Mouse (Mus musculus): ENCODE data around the gene Gpc6. TPM values are rescaled to one million over a fixed set of nuclear protein-coding genes. Genes with fewer than 3 reads are reported as not detected.

The Gpc6 gene
- polyA plus RNA-seq, 1 experiment from 2014 or later, result 37.0 TPM

DNA sequence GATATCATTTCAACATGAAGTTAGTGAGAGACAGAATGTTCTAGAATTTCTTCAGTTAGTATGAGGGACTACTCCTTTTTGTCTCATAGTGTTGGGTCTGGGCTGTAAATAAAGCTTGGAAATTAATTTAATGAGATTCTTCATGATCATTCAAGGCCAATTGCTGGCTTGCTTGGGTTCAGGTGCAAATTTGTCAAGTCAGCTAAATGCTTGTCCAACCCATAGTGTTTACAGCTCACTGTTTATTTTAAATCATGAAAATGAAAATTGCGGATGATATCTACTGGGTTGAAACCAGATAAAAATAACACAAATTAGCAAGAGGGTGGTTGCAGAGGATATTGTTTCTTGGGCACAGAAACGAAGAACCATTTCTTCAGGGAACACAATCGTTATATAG is 49.6 kb downstream of the Gpc6 start:
- H3K36me3 ChIP-seq, result no peaks in the 10 kb centered on the region
- H3K9me3 ChIP-seq, result no peaks in the 10 kb centered on the region
- no peaks in the 10 kb centered on the region for H3K27me3 ChIP-seq
- no peak overlapping the region for H3K9ac ChIP-seq (replicated peaks)
- no peak overlapping the region for H3K4me2 ChIP-seq (replicated peaks)
- H3K4me3 ChIP-seq, result no peak overlapping the region
- WGBS, result 91% methylated on average over 3 of the region's 3 CpGs
- no peak for ATAC-seq (ENCODE audit: low FRiP score, low read depth)
- 0 out of 2 replicates have a peak, but pooled peaks cover 4% of the 10 kb centered on the region for H3K4me1 ChIP-seq
- H3K27ac ChIP-seq (replicated peaks), result no peak overlapping the region

DNA sequence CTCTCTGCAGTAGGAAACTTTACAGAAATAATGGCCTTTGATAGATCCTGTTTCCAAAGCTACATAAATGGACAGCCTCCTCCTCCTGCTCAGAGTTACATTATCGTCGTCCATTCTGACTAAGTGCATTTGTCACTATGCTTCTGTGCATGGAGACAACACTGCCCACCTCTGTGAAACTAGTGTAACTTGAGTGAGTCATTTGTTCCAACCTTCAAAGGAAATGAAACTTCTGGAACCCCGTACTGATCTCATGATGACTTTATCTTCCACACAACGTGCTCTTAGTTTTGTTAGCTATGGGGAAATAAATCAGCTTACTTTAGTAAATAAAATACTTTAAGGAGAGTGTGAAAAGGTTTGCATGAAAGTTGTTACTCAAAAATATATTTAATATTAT is 50.1 kb downstream of the Gpc6 start:
- ATAC-seq (ENCODE audit: low FRiP score, low read depth), result no peak
- no peak overlapping the region for H3K4me3 ChIP-seq
- no peak overlapping the region for H3K27ac ChIP-seq (replicated peaks)
- no peaks in the 10 kb centered on the region for H3K9me3 ChIP-seq
- no peak overlapping the region for H3K9ac ChIP-seq (replicated peaks)
- H3K4me1 ChIP-seq, result 0 out of 2 replicates have a peak, but pooled peaks cover 4% of the 10 kb centered on the region
- H3K36me3 ChIP-seq, result no peaks in the 10 kb centered on the region
- no peak overlapping the region for H3K4me2 ChIP-seq (replicated peaks)
- H3K27me3 ChIP-seq, result no peaks in the 10 kb centered on the region
- WGBS, result 88% methylated on average over 4 of the region's 4 CpGs

DNA sequence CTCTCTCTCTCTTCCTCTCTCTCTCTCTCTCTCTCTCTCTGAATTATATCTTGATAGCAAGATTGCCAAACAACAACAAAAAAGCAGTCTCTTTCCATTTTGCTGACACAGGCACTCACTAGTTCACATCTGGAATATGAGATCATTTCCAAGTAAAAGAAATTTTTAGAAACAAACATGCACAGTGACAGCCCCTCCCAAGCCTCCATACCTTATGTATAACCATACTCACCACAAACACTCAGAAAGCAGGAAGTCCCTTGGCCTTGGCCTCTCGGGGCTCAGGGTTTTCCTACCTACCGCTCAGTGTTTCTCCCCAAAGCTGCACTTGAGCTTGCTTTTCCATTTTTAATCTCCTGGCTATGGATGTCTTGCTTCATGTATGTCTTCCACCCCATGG is 52.1 kb downstream of the Gpc6 start:
- no peak overlapping the region for H3K4me2 ChIP-seq (replicated peaks)
- no peaks in the 10 kb centered on the region for H3K9me3 ChIP-seq
- H3K4me3 ChIP-seq, result no peak overlapping the region
- no peak overlapping the region for H3K27ac ChIP-seq (replicated peaks)
- H3K4me1 ChIP-seq, result 0 out of 2 replicates have a peak, but pooled peaks cover 4% of the 10 kb centered on the region
- 86% methylated on average over 2 of the region's 2 CpGs for WGBS
- ATAC-seq (ENCODE audit: low FRiP score, low read depth), result no peak
- no peak overlapping the region for H3K9ac ChIP-seq (replicated peaks)
- no peaks in the 10 kb centered on the region for H3K27me3 ChIP-seq
- no peaks in the 10 kb centered on the region for H3K36me3 ChIP-seq

DNA sequence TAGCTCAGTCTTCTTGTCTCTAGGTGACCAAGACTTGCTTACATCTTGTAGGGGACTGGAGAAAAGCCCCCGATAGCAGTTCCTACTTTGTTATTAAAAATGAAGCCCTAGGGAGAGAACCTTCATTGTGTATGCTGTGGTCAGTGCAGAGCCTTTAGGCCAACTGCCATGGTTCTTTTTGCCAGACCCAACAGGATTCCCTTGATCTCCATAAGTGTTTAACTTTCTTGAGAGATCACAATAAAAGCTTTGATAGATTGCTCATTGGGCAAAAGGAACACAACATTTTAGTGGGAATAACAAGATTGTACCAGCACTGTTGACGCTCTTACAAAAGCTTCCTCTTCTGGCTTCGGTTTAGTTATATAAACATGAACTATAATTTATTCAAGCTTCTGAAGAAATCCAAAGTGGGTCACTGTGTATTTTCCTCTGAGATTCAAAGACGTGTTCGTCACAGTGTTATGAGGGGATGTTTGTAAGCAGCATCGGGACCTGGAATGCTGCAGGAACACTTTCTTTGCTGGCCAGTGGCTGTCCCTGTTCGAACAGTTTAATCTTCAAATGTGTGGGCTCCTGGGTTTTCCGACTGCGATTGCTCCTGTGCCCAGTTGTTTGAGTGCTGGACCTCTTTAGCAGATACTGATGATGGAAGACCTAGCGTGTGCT is 54.7 kb downstream of the Gpc6 start:
- no peaks in the 10 kb centered on the region for H3K27me3 ChIP-seq
- no peak overlapping the region for H3K9ac ChIP-seq (replicated peaks)
- H3K36me3 ChIP-seq, result no peaks in the 10 kb centered on the region
- ATAC-seq (ENCODE audit: low FRiP score, low read depth), result no peak
- no peak overlapping the region for H3K4me2 ChIP-seq (replicated peaks)
- no peak overlapping the region for H3K27ac ChIP-seq (replicated peaks)
- 0 out of 2 replicates have a peak, but pooled peaks cover 4% of the 10 kb centered on the region for H3K4me1 ChIP-seq
- H3K4me3 ChIP-seq, result no peak overlapping the region
- WGBS, result 89% methylated on average over 10 of the region's 10 CpGs
- no peaks in the 10 kb centered on the region for H3K9me3 ChIP-seq

DNA sequence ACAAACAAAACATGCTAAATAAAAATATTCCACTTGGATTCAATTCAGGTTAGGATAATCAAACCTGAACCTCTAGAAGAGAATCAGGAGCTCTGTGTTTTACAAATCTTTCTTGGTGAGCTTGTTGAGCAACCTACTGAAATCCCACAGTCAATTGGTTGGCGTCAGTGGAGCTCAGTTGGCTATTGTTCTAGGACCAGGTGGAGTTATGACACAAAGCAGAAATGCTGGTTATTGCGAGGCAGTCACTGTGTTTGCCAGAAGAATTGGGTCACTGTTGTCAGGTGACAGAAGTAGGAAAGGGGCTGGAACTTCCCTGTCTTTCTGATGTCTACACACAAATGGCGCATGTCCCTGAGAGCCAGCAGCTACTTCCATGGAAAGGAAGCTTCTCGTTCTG is 56.6 kb downstream of the Gpc6 start:
- 86% methylated on average over 4 of the region's 4 CpGs for WGBS
- Histone ChIP-seq H3K36me3 (no peaks in the 10 kb centered on the region), H3K9ac (replicated peaks) (no peak overlapping the region), H3K9me3 (no peaks in the 10 kb centered on the region), H3K27ac (replicated peaks) (no peak overlapping the region), H3K27me3 (no peaks in the 10 kb centered on the region), H3K4me1 (0 out of 2 replicates have a peak, but pooled peaks cover 4% of the 10 kb centered on the region), H3K4me2 (replicated peaks) (no peak overlapping the region), H3K4me3 (no peak overlapping the region)
- no peak for ATAC-seq (ENCODE audit: low FRiP score, low read depth)

DNA sequence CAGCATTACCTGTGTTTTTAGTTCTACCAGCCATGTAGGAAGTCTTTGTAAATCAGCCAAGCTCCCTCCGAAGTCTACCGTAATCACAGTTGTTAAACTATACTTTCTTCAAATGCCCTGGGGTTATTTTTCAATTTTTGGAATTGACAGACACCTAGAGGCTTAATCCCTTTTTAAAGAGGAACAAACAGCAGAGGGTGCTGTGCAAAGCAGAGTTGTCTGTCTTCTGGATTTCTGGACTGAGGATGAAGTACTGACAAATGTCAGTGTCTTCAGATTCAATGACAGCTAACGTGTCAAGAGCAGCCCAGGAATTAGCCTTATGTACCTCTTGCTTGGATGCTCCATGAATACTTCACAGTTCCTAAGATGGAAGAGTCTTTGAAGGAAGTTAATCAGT is 62.2 kb downstream of the Gpc6 start:
- Histone ChIP-seq H3K9me3 (0 out of 2 replicates have a peak, but pooled peaks cover 8% of the 10 kb centered on the region), H3K9ac (replicated peaks) (no peak overlapping the region), H3K36me3 (peaks cover 7% of the 10 kb centered on the region), H3K4me3 (no peak overlapping the region), H3K4me2 (replicated peaks) (no peak overlapping the region), H3K27me3 (no peaks in the 10 kb centered on the region), H3K4me1 (no peaks in the 10 kb centered on the region), H3K27ac (replicated peaks) (no peak overlapping the region)
- WGBS, result 82% methylated on average over 3 of the region's 3 CpGs
- no peak for ATAC-seq (ENCODE audit: low FRiP score, low read depth)

DNA sequence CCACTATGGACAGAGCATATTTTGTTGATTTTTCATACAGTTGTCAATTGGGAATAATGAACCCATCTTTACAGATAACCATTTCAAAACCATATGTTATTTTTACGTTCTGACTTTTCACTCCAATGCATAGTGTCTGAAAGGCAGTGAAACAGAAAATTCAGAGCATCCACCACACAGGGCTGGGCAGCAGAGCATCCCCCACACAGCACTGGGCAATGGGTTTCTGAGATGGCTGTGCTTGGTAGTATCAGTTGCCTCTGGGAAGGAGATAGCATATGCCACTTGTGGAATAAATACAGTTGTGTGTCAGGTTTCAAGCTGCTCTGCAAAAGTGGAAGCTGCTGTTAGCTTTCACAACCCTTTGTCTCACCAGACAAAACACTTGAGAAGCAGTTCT is 75.3 kb downstream of the Gpc6 start:
- Histone ChIP-seq H3K4me3 (no peak overlapping the region), H3K4me1 (peaks cover 8% of the 10 kb centered on the region; the same call in 1 of the 2 replicates), H3K4me2 (replicated peaks) (no peak overlapping the region), H3K27me3 (no peaks in the 10 kb centered on the region), H3K9me3 (no peaks in the 10 kb centered on the region), H3K9ac (replicated peaks) (no peak overlapping the region), H3K27ac (replicated peaks) (no peak overlapping the region), H3K36me3 (no peaks in the 10 kb centered on the region)
- WGBS, result 95% methylated on average over 1 of the region's 1 CpGs
- ATAC-seq (ENCODE audit: low FRiP score, low read depth), result no peak

DNA sequence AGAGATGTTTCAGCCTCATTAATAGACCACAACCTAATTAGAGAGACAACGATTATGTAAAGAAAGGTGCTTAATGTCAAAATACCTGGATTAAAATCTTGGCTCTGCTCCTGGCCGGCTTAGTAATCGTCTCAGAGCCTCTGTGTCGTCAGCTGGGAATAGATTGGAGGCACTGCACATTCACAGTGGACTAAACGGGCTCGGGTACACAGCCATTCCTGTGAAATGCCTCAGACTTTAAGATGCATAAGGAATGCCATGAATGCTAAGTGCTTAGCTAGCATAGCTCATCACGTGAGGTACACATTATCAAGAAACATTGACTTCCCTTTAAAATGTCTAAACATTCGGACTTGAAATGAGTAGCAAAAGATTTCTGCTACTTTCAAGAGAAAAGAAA is 77.2 kb downstream of the Gpc6 start:
- Histone ChIP-seq H3K4me3 (no peak overlapping the region), H3K27ac (replicated peaks) (no peak overlapping the region), H3K9me3 (no peaks in the 10 kb centered on the region), H3K9ac (replicated peaks) (no peak overlapping the region), H3K36me3 (no peaks in the 10 kb centered on the region), H3K4me1 (peaks cover 8% of the 10 kb centered on the region; the same call in 1 of the 2 replicates), H3K27me3 (no peaks in the 10 kb centered on the region), H3K4me2 (replicated peaks) (no peak overlapping the region)
- 72% methylated on average over 8 of the region's 8 CpGs for WGBS
- ATAC-seq (ENCODE audit: low FRiP score, low read depth), result no peak

DNA sequence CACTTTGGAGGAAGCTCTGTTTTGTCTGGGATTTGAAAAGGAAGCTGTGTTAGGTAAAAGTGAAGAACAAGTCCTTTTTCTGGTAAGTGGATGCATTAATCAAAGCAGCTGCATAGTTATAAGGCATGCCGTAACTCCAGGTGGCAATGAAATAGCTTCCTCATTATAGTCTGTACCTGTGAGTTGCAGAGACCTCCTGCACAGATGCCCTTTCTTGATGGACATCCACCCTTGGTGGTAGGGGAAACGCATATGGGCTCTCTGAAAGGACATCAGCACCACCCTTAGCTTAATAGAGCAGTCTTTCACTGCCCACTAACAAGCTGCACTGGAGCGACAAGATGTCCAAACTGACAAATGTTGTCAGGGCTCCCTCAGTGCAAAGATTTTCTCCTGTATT is 83.7 kb downstream of the Gpc6 start:
- 85% methylated on average over 3 of the region's 3 CpGs for WGBS
- no peak overlapping the region for H3K27ac ChIP-seq (replicated peaks)
- H3K4me3 ChIP-seq, result no peak overlapping the region
- H3K36me3 ChIP-seq, result no peaks in the 10 kb centered on the region
- H3K9ac ChIP-seq (replicated peaks), result no peak overlapping the region
- H3K4me1 ChIP-seq, result no peaks in the 10 kb centered on the region
- no peak overlapping the region for H3K4me2 ChIP-seq (replicated peaks)
- H3K27me3 ChIP-seq, result no peaks in the 10 kb centered on the region
- no peak for ATAC-seq (ENCODE audit: low FRiP score, low read depth)
- no peaks in the 10 kb centered on the region for H3K9me3 ChIP-seq

DNA sequence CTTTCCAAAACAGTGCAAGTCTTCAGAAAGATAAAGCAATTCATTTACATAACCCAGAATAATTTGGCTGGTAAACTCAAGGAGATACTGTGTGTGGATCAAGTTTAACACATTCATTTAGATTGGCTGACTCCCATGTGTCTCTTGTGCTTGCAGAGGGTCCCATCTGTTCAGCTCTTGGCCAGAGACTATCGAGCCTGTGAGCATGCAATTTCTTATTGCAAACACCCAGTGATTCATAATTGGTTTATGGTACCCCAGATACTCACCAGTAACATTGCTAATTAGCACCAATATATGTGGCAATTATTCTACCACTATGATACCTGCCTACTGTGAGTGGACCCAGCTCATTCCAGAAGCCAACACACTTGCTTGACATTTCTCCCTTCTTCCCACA is 87.9 kb downstream of the Gpc6 start:
- no peak overlapping the region for H3K4me3 ChIP-seq
- peaks cover 21% of the 10 kb centered on the region for H3K4me1 ChIP-seq
- no peak for ATAC-seq (ENCODE audit: low FRiP score, low read depth)
- no peak overlapping the region for H3K9ac ChIP-seq (replicated peaks)
- WGBS, result 77% methylated on average over 1 of the region's 1 CpGs
- no peak overlapping the region for H3K27ac ChIP-seq (replicated peaks)
- no peak overlapping the region for H3K4me2 ChIP-seq (replicated peaks)
- no peaks in the 10 kb centered on the region for H3K36me3 ChIP-seq
- H3K27me3 ChIP-seq, result no peaks in the 10 kb centered on the region
- H3K9me3 ChIP-seq, result no peaks in the 10 kb centered on the region

DNA sequence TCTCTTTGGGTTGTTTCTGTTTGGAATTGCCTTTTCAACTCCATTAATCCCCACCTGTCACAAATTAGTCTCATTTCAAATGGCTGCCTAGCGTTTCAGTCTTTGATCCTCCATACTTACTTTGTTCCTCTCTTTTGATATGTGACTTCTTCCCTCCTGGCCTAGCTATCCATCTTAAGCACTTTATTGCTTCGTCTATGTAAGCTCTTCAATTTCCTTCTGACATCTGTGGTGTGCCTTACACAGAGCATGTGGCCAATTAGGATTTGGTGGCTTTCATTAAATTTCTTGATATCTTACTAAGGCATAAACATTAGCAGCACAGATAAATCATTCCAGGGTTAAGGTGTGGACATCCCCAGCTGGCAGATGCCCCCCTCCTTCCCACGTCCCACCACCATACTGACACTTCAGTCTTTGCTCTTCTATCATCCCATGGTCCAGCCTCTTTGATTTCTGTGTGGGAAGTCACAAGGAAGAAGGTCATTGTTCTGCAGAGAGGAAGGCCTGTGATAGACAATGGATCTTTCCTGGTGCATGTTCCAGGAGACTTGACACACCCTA is 88.5 kb downstream of the Gpc6 start:
- no peak overlapping the region for H3K9ac ChIP-seq (replicated peaks)
- 33% methylated on average over 3 of the region's 3 CpGs for WGBS
- H3K9me3 ChIP-seq, result no peaks in the 10 kb centered on the region
- H3K27me3 ChIP-seq, result no peaks in the 10 kb centered on the region
- H3K4me2 ChIP-seq (replicated peaks), result no peak overlapping the region
- H3K36me3 ChIP-seq, result no peaks in the 10 kb centered on the region
- H3K27ac ChIP-seq (replicated peaks), result no peak overlapping the region
- H3K4me3 ChIP-seq, result no peak overlapping the region
- ATAC-seq (ENCODE audit: low FRiP score, low read depth), result no peak
- peaks cover 25% of the 10 kb centered on the region for H3K4me1 ChIP-seq

DNA sequence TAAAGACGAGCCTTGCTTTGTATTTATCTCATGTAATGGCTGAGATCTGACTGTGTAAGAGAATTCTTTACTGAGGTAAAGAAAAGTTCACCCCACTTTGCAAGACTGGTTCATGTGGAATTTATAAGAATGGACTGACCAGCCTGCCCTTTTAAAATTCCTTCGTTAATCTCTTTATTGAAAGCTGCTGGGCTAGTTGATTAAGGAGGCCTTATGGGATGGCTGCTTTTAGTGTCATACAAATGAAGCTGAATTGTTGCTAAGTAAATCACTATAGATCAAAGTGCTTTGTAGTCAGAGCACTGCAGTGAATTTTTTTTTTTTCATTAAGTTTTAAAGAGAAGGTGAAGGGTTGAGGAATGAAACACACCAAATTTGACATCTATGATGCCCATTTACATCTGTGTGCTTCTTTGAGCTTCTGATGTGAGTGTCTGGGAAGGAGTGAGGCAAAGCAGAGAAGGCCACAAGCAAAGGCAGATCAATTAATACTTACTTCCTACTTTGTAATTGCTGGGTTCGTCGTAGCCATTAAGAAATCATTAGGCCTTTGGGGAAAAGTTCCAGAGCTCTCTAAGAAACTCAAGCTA is 90.3 kb downstream of the Gpc6 start:
- H3K27ac ChIP-seq (replicated peaks), result no peak overlapping the region
- no peaks in the 10 kb centered on the region for H3K9me3 ChIP-seq
- no peak overlapping the region for H3K4me2 ChIP-seq (replicated peaks)
- no peaks in the 10 kb centered on the region for H3K36me3 ChIP-seq
- no peak overlapping the region for H3K4me3 ChIP-seq
- peaks cover 31% of the 10 kb centered on the region for H3K4me1 ChIP-seq
- H3K9ac ChIP-seq (replicated peaks), result no peak overlapping the region
- 11% methylated on average over 4 of the region's 4 CpGs for WGBS
- ATAC-seq (ENCODE audit: low FRiP score, low read depth), result no peak
- H3K27me3 ChIP-seq, result no peaks in the 10 kb centered on the region
